ENCODE assay signal across 13 mouse cellular contexts in genomic region chr6:40432346-40433275, GRCm38 (mm10). TPM values are rescaled to one million over a fixed set of nuclear protein-coding genes. Genes with fewer than 3 reads are reported as not detected.
DNase-seq lines count a peak whose midpoint lies in the region; ATAC-seq and TF ChIP-seq lines count a peak whose summit lies in the region.
"Had no signal": no experiment of that assay in that cellular context is flagged by ENCODE, and none has a peak within 500 bp of the region (broad histone marks: within the 10 kb centered on the region; RNA-seq: fewer than 3 reads in every experiment).

No protein-coding gene starts in this region.

- 89% methylated on average over 17 of the region's 17 CpGs for WGBS in midbrain, embryonic 16.5 days

- no peak overlapping the region for H3K9ac ChIP-seq in midbrain, embryonic 16.5 days (ENCODE audit: low read depth, low read length)
- H3K9ac ChIP-seq: lung, embryonic 14.5 days had no signal

- H3K9me3 ChIP-seq in midbrain, embryonic 16.5 days (replicated peaks; ENCODE audit: control insufficient read depth, low read length, poor library complexity, severe bottlenecking): no peaks in the 10 kb centered on the region

- no peak overlapping the region for H3K27ac ChIP-seq in gastrocnemius, adult 2 months
- no peak overlapping the region for H3K27ac ChIP-seq in midbrain, embryonic 16.5 days (ENCODE audit: low read length)

- intact Hi-C loops in left cerebral cortex, postnatal 14 days (cut with DNase I): no loop called here
- intact Hi-C loops in gastrocnemius, adult 2 months (cut with DNase I): no loop called here

- H3K4me1 ChIP-seq in midbrain, embryonic 16.5 days (ENCODE audit: control insufficient read depth, insufficient read depth, low read length): peaks cover 16% of the 10 kb centered on the region

- H3K4me2 ChIP-seq in midbrain, embryonic 16.5 days (ENCODE audit: low read length): no peak overlapping the region
- H3K4me2 ChIP-seq: lung, embryonic 14.5 days had no signal

- peak; percentile 44 for DNase-seq in CD4-positive helper T cell, adult 2 months (ENCODE audit: low read depth, low spot score)
- peak; percentile 52 to 65 for DNase-seq in frontal cortex, postnatal 10 days (ENCODE audit: low spot score in 2 of 2)
- peak; percentile 66 to 79 for DNase-seq in left cerebral cortex, postnatal 14 days (ENCODE audit: low spot score in 2 of 2)
- DNase-seq in gastrocnemius, adult 2 months: no peak
- no peak for DNase-seq in thymus, postnatal 0 days (ENCODE audit: low spot score)
- no peak for DNase-seq in gastrocnemius, postnatal 10 days
- DNase-seq: kidney, postnatal 10 days; lung, embryonic 14.5 days; thymus, postnatal 36 days had no signal

- TF ChIP-seq CTCF in gastrocnemius, adult 2 months (IDR thresholded peaks at IDR 0.05): no peak

- peak; percentile 22; the same call in 1 of the 2 replicates for ATAC-seq in cerebellum, adult (ENCODE audit: insufficient number of reproducible peaks, low FRiP score, low TSS enrichment)
- ATAC-seq in midbrain, embryonic 16.5 days: no peak

- no peaks in the 10 kb centered on the region for H3K27me3 ChIP-seq in midbrain, embryonic 16.5 days (ENCODE audit: control insufficient read depth, insufficient read depth, low read depth, low read length)

- no peak overlapping the region for H3K4me3 ChIP-seq in gastrocnemius, adult 2 months
- H3K4me3 ChIP-seq in midbrain, embryonic 16.5 days (ENCODE audit: low read depth, low read length): no peak overlapping the region

- H3K36me3 ChIP-seq in midbrain, embryonic 16.5 days (ENCODE audit: control insufficient read depth, insufficient read depth, low read length): no peaks in the 10 kb centered on the region

RNA-seq across cellular contexts. Expression of gene E330009J07Rik, which starts 3.3 kb away (rescaled TPM):
- total RNA-seq in left cerebral cortex, postnatal 14 days (2021): 10 to 100 TPM; 38.6 to 45.2 TPM
- 1 to 10 TPM in 1 of 2 experiments, under 1 TPM in 1; 0.98 to 1.2 TPM for total RNA-seq in gastrocnemius, adult 2 months (2021)
- polyA plus RNA-seq in thymus, postnatal 0 days (2015; fragmentation: Nextera tagmentation; extraction: Ambion mirVana): 16.0 and 17.6 TPM in 2 replicates
- 1 to 10 TPM; 3.7 to 3.8 TPM for total RNA-seq in gastrocnemius, postnatal 10 days (2021)
- polyA plus RNA-seq in midbrain, embryonic 16.5 days (2015; fragmentation: Nextera tagmentation; extraction: Ambion mirVana): 12.9 and 13.8 TPM in 2 replicates

RNA-seq across cellular contexts. Expression of gene Wee2, which starts 6.3 kb away (rescaled TPM):
- not detected for total RNA-seq in left cerebral cortex, postnatal 14 days (2021)
- total RNA-seq in gastrocnemius, adult 2 months (2021): not detected
- polyA plus RNA-seq in thymus, postnatal 0 days (2015; fragmentation: Nextera tagmentation; extraction: Ambion mirVana): 0.31 and 0.35 TPM in 2 replicates
- total RNA-seq in gastrocnemius, postnatal 10 days (2021): not detected
- 0.10 and 0.21 TPM in 2 replicates for polyA plus RNA-seq in midbrain, embryonic 16.5 days (2015; fragmentation: Nextera tagmentation; extraction: Ambion mirVana)
- total RNA-seq: common myeloid progenitor, adult 5-6 weeks; granulocyte monocyte progenitor cell, adult 5-6 weeks had no signal
- polyA plus RNA-seq: lung, embryonic 14.5 days had no signal

RNA-seq across cellular contexts. Expression of gene Ssbp1, which starts 38.5 kb away (rescaled TPM):
- 10 to 100 TPM; 31.8 to 37.1 TPM for total RNA-seq in left cerebral cortex, postnatal 14 days (2021)
- 10 to 100 TPM; 24.7 to 29.6 TPM for total RNA-seq in gastrocnemius, adult 2 months (2021)
- polyA plus RNA-seq in thymus, postnatal 0 days (2015; fragmentation: Nextera tagmentation; extraction: Ambion mirVana): 190 and 207 TPM in 2 replicates
- total RNA-seq in gastrocnemius, postnatal 10 days (2021): 10 to 100 TPM; 32.4 to 33.7 TPM
- polyA plus RNA-seq in midbrain, embryonic 16.5 days (2015; fragmentation: Nextera tagmentation; extraction: Ambion mirVana): 96.8 and 110 TPM in 2 replicates

RNA-seq across cellular contexts. Expression of gene Tas2r137, which starts 58.4 kb away (rescaled TPM):
- not detected for total RNA-seq in left cerebral cortex, postnatal 14 days (2021)
- total RNA-seq in gastrocnemius, adult 2 months (2021): not detected
- not detected in 2 replicates for polyA plus RNA-seq in thymus, postnatal 0 days (2015; fragmentation: Nextera tagmentation; extraction: Ambion mirVana)
- not detected for total RNA-seq in gastrocnemius, postnatal 10 days (2021)
- not detected in 2 replicates for polyA plus RNA-seq in midbrain, embryonic 16.5 days (2015; fragmentation: Nextera tagmentation; extraction: Ambion mirVana)
- total RNA-seq: common myeloid progenitor, adult 5-6 weeks; granulocyte monocyte progenitor cell, adult 5-6 weeks had no signal
- polyA plus RNA-seq: lung, embryonic 14.5 days had no signal

Comparison
In these comparisons a context has a peak if more than half of its experiments do, and no peak if none do; other contexts are left out.
1. DNase-seq: peak in CD4-positive helper T cell, adult 2 months (single experiment), frontal cortex, postnatal 10 days (2 of 2) and left cerebral cortex, postnatal 14 days (2 of 2); none in gastrocnemius, adult 2 months (single experiment), thymus, postnatal 0 days (single experiment) and gastrocnemius, postnatal 10 days (single experiment).
2. RNA of gene E330009J07Rik, which starts 3.3 kb away (total RNA-seq): 38.6 to 45.2 TPM in left cerebral cortex, postnatal 14 days; 3.7 to 3.8 TPM in gastrocnemius, postnatal 10 days and 0.98 to 1.2 TPM in gastrocnemius, adult 2 months; every median in the first group is over 4 times any median in the second.